Mouse (Mus musculus) MEL (cell line): ENCODE data around the gene Rims3.

ENCODE experiments used
- CHD2 ChIP-seq: IDR thresholded peaks from 2 replicates; pipeline ENCODE4 v1.6.1; 2011; ENCODE audit warnings: low read length, improper control_type of control experiment
- CTCF ChIP-seq, 3 experiments: IDR thresholded peaks in 2 of 3; conservative IDR thresholded peaks in 1 of 3; 2 replicates each; pipeline ENCODE4 v1.5.1; 2011 to 2012; ENCODE audit warnings: low read length in 3 of 3, low read depth in 2 of 3, mild to moderate bottlenecking in 2 of 3, improper control_type of control experiment in 1 of 3, inconsistent platforms in 1 of 3, mixed read lengths in 1 of 3, moderate library complexity in 1 of 3; ENCODE audit not compliant: control insufficient read depth in 1 of 3, insufficient read depth in 1 of 3, poor library complexity in 1 of 3, severe bottlenecking in 1 of 3
- EP300 ChIP-seq, 2 experiments: IDR thresholded peaks; 2 replicates each; pipeline ENCODE4 v1.6.1; 2011; ENCODE audit warnings: improper control_type of control experiment in 2 of 2, low read length in 2 of 2, low read depth in 1 of 2, mild to moderate bottlenecking in 1 of 2
- ETS1 ChIP-seq: IDR thresholded peaks from 2 replicates; pipeline ENCODE4 v1.6.1; 2012; ENCODE audit warnings: low read depth, mild to moderate bottlenecking, inconsistent platforms, low read length, improper control_type of control experiment, moderate library complexity
- GATA1 ChIP-seq: IDR thresholded peaks from 2 replicates; pipeline ENCODE4 v1.6.1; 2011; ENCODE audit warnings: low read depth, low read length, improper control_type of control experiment
- HCFC1 ChIP-seq: IDR thresholded peaks from 2 replicates; pipeline ENCODE4 v1.6.1; 2012; ENCODE audit warnings: low read depth, mild to moderate bottlenecking, inconsistent platforms, low read length, improper control_type of control experiment, moderate library complexity
- MYC ChIP-seq: IDR thresholded peaks from 2 replicates; pipeline ENCODE4 v1.6.1; 2011; ENCODE audit warnings: low read depth, mild to moderate bottlenecking, low read length, improper control_type of control experiment, moderate library complexity
- POLR2A ChIP-seq, 2 experiments: IDR thresholded peaks; 2 replicates each; pipeline ENCODE4 v1.6.1; 2011 to 2012; ENCODE audit warnings: low read length in 2 of 2, mild to moderate bottlenecking in 2 of 2, control low read depth in 1 of 2, improper control_type of control experiment in 1 of 2, low read depth in 1 of 2, moderate library complexity in 1 of 2; ENCODE audit not compliant: control insufficient read depth in 1 of 2, insufficient read depth in 1 of 2, poor library complexity in 1 of 2
- POLR2AphosphoS2 ChIP-seq: IDR thresholded peaks from 2 replicates; pipeline ENCODE4 v1.6.1; 2011; ENCODE audit warnings: low read length, improper control_type of control experiment
- RAD21 ChIP-seq: IDR thresholded peaks from 2 replicates; pipeline ENCODE4 v1.6.1; 2011; ENCODE audit warnings: mild to moderate bottlenecking, low read depth, low read length, improper control_type of control experiment
- TCF12 ChIP-seq: IDR thresholded peaks from 2 replicates; pipeline ENCODE4 v1.6.1; 2014; ENCODE audit warnings: low read depth, mild to moderate bottlenecking, inconsistent platforms, low read length, improper control_type of control experiment, moderate library complexity
- USF1 ChIP-seq: IDR thresholded peaks from 2 replicates; pipeline ENCODE4 v1.6.1; 2014; ENCODE audit warnings: low read depth, mild to moderate bottlenecking, inconsistent platforms, low read length, improper control_type of control experiment, moderate library complexity
- ZC3H11A ChIP-seq: IDR thresholded peaks from 2 replicates; pipeline ENCODE4 v1.6.1; 2012; ENCODE audit warnings: low read depth, mild to moderate bottlenecking, inconsistent platforms, low read length, improper control_type of control experiment
- ZNF384 ChIP-seq: IDR thresholded peaks from 2 replicates; pipeline ENCODE4 v1.6.1; 2012; ENCODE audit warnings: low read depth, mild to moderate bottlenecking, inconsistent platforms, low read length, improper control_type of control experiment

GRCm38 (mm10) chr4:120878728-120879127 is 24.1 kb downstream of the Rims3 start:
- TF ChIP-seq TCF12 (no peak), ZNF384 (no peak), CHD2 (no peak), POLR2A (IDR thresholded peaks at IDR 0.05; ENCODE audit: control insufficient read depth in 1 of 2, insufficient read depth in 1 of 2, low read depth in 1 of 2, low read length in 2 of 2, poor library complexity in 1 of 2) (no peak), ZC3H11A (no peak), GATA1 (no peak), HCFC1 (no peak), ETS1 (no peak), MYC (no peak), CTCF (IDR thresholded peaks at IDR 0.05 in 2 of 3, conservative IDR thresholded peaks at IDR 0.05 in 1 of 3; ENCODE audit: control insufficient read depth in 1 of 3, insufficient read depth in 1 of 3, low read depth in 2 of 3, low read length in 3 of 3, poor library complexity in 1 of 3, severe bottlenecking in 1 of 3) (no peak), POLR2AphosphoS2 (no peak), RAD21 (no peak), EP300 (IDR thresholded peaks at IDR 0.05; ENCODE audit: low read depth in 1 of 2, low read length in 2 of 2) (no peak), USF1 (no peak)
